Mouse (Mus musculus): ENCODE measurements around the gene Cops8.

Cops8 gene

GRCm38 (mm10) chr1:90603561-90603887 is 743 bp downstream of the Cops8 start:
- Histone ChIP-seq H3K36me3 (ENCODE audit: control insufficient read depth, insufficient read depth, low read length, poor library complexity, severe bottlenecking) (peaks cover 9% of the 10 kb centered on the region), H3K27me3 (ENCODE audit: control insufficient read depth, insufficient read depth, low read length, poor library complexity, severe bottlenecking) (no peaks in the 10 kb centered on the region)
- DNase-seq (ENCODE audit: low read depth, low spot score): no peak

DNA sequence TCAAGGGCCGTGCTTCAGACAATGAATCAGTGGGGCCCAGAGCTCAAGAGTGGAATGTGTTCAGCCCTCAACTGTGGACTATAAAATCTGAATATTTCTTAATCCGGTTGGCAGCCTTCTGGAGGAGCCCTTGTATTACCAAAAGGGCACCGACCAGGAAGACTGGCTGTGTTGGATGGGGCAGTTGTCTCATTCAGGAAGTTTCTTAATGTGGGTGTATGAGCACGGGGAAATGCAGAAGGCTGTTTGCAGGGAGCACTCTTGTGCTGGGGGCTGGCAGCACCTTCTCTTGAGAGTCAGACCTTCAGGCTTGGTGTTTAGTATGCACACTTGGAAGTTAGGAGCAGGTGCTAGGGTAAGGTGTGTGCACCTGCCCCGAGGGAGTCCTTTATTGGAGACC is 6.6 kb downstream of the Cops8 start:
- Histone ChIP-seq H3K27me3 (ENCODE audit: control insufficient read depth, insufficient read depth, low read length, poor library complexity, severe bottlenecking) (no peaks in the 10 kb centered on the region), H3K36me3 (ENCODE audit: control insufficient read depth, insufficient read depth, low read length, poor library complexity, severe bottlenecking) (peaks cover 20% of the 10 kb centered on the region)
- no peak for DNase-seq (ENCODE audit: low read depth, low spot score)

GRCm38 (mm10) chr1:90617258-90617657 is 14.5 kb downstream of the Cops8 start:
- no peak for DNase-seq (ENCODE audit: low read depth, low spot score)
- H3K27me3 ChIP-seq (ENCODE audit: control insufficient read depth, insufficient read depth, low read length, poor library complexity, severe bottlenecking): no peaks in the 10 kb centered on the region
- H3K36me3 ChIP-seq (ENCODE audit: control insufficient read depth, insufficient read depth, low read length, poor library complexity, severe bottlenecking): peaks cover 3% of the 10 kb centered on the region

DNA sequence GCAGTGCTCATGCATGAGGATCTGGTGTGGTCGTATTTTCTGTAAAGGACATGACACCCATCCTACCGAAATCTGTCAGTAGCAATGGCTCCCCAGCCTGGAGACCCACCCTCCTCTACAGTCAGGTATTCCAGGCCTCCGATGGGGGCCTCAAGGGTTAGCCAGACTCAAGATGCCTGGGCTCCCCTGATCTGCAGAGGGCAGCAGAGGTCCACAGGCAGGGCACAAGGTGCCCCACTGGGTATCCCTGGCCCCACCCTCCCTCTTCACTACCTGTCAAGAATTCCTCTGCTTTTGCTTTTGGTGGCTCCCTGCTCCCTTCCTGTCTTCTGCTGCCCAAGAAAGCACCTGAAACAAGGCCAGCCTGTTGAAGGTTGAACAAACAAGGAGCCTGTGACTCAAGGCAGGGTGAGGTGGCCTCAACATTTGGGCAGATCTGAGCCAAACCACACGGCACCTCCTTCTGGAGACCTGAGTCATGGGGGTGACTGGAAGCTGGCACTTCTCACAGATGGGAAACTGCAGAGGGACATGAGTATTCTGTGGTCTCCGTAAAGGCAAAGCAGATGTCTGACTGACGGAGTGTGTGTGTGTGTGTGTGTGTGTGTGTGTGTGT is 30.7 kb downstream of the Cops8 start:
- no peak for DNase-seq (ENCODE audit: low read depth, low spot score)
- Histone ChIP-seq H3K36me3 (ENCODE audit: control insufficient read depth, insufficient read depth, low read length, poor library complexity, severe bottlenecking) (no peaks in the 10 kb centered on the region), H3K27me3 (ENCODE audit: control insufficient read depth, insufficient read depth, low read length, poor library complexity, severe bottlenecking) (no peaks in the 10 kb centered on the region)

- Histone ChIP-seq H3K27me3 (ENCODE audit: control insufficient read depth, insufficient read depth, low read length, poor library complexity, severe bottlenecking) (no peaks in the 10 kb centered on the region), H3K36me3 (ENCODE audit: control insufficient read depth, insufficient read depth, low read length, poor library complexity, severe bottlenecking) (no peaks in the 10 kb centered on the region)
- no peak for DNase-seq (ENCODE audit: low read depth, low spot score)
These were observed 31.5 kb downstream of the Cops8 start for GRCm38 (mm10) chr1:90634205-90634745.

GRCm38 (mm10) chr1:90638335-90638734 is 35.6 kb downstream of the Cops8 start:
- no peak for DNase-seq (ENCODE audit: low read depth, low spot score)
- Histone ChIP-seq H3K36me3 (ENCODE audit: control insufficient read depth, insufficient read depth, low read length, poor library complexity, severe bottlenecking) (no peaks in the 10 kb centered on the region), H3K27me3 (ENCODE audit: control insufficient read depth, insufficient read depth, low read length, poor library complexity, severe bottlenecking) (no peaks in the 10 kb centered on the region)

DNA sequence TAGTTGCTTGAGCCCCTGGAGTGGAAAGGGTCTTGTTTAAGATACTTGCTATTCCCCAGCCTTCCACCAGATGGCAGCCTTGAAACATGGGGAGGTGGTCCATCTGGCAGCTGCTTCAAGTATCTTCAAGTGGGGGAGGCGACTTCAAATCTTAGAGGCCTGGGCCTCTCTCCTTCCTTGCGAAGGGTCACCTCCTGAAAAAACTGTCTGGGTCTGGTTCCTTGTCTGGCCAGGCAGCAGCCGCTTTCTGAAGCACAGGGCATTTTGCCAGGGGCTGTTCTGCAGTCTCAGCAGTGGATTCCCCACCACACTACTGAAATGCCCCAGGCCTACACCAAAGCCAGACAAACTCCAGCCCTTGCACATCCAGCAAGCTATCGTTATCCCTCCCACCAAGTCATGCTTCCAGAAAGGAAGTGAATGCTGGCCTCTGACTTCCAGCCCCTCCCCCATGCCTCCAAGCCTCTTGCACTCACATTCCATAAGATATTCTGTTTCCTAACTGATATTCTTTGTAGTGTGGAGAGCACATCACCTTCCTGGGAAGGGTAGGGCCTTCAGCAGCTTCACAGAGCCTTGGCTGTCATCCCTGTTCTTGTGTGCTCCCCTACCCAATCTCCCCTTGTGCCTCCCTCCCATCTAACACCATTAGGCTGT is 48.1 kb downstream of the Cops8 start:
- H3K36me3 ChIP-seq (ENCODE audit: control insufficient read depth, insufficient read depth, low read length, poor library complexity, severe bottlenecking): no peaks in the 10 kb centered on the region
- no peaks in the 10 kb centered on the region for H3K27me3 ChIP-seq (ENCODE audit: control insufficient read depth, insufficient read depth, low read length, poor library complexity, severe bottlenecking)
- peak; percentile 44 for DNase-seq (ENCODE audit: low read depth, low spot score)

- no peaks in the 10 kb centered on the region for H3K36me3 ChIP-seq (ENCODE audit: control insufficient read depth, insufficient read depth, low read length, poor library complexity, severe bottlenecking)
- H3K27me3 ChIP-seq (ENCODE audit: control insufficient read depth, insufficient read depth, low read length, poor library complexity, severe bottlenecking): no peaks in the 10 kb centered on the region
- DNase-seq (ENCODE audit: low read depth, low spot score): no peak
These were observed 49.0 kb downstream of the Cops8 start for GRCm38 (mm10) chr1:90651781-90652180.

GRCm38 (mm10) chr1:90652553-90652952 is 49.8 kb downstream of the Cops8 start:
- H3K36me3 ChIP-seq (ENCODE audit: control insufficient read depth, insufficient read depth, low read length, poor library complexity, severe bottlenecking): no peaks in the 10 kb centered on the region
- no peaks in the 10 kb centered on the region for H3K27me3 ChIP-seq (ENCODE audit: control insufficient read depth, insufficient read depth, low read length, poor library complexity, severe bottlenecking)
- DNase-seq (ENCODE audit: low read depth, low spot score): no peak

GRCm38 (mm10) chr1:90656492-90657245 is 53.9 kb downstream of the Cops8 start:
- H3K36me3 ChIP-seq (ENCODE audit: control insufficient read depth, insufficient read depth, low read length, poor library complexity, severe bottlenecking): no peaks in the 10 kb centered on the region
- no peak for DNase-seq (ENCODE audit: low read depth, low spot score)
- H3K27me3 ChIP-seq (ENCODE audit: control insufficient read depth, insufficient read depth, low read length, poor library complexity, severe bottlenecking): no peaks in the 10 kb centered on the region

- Histone ChIP-seq H3K36me3 (ENCODE audit: control insufficient read depth, insufficient read depth, low read length, poor library complexity, severe bottlenecking) (no peaks in the 10 kb centered on the region), H3K27me3 (ENCODE audit: control insufficient read depth, insufficient read depth, low read length, poor library complexity, severe bottlenecking) (no peaks in the 10 kb centered on the region)
- DNase-seq (ENCODE audit: low read depth, low spot score): no peak
These were observed 54.7 kb downstream of the Cops8 start for GRCm38 (mm10) chr1:90657292-90658050.

- no peaks in the 10 kb centered on the region for H3K27me3 ChIP-seq (ENCODE audit: control insufficient read depth, insufficient read depth, low read length, poor library complexity, severe bottlenecking)
- DNase-seq (ENCODE audit: low read depth, low spot score): no peak
These were observed 55.8 kb downstream of the Cops8 start for GRCm38 (mm10) chr1:90658581-90658980.

GRCm38 (mm10) chr1:90660150-90660549 is 57.4 kb downstream of the Cops8 start:
- Histone ChIP-seq H3K36me3 (ENCODE audit: control insufficient read depth, insufficient read depth, low read length, poor library complexity, severe bottlenecking) (no peaks in the 10 kb centered on the region), H3K27me3 (ENCODE audit: control insufficient read depth, insufficient read depth, low read length, poor library complexity, severe bottlenecking) (no peaks in the 10 kb centered on the region)
- DNase-seq (ENCODE audit: low read depth, low spot score): no peak

More at GRCm38 (mm10) chr1:90658581-90658980, 55.8 kb downstream of the Cops8 start:
- no peaks in the 10 kb centered on the region for H3K36me3 ChIP-seq (ENCODE audit: control insufficient read depth, insufficient read depth, low read length, poor library complexity, severe bottlenecking)

DNA sequence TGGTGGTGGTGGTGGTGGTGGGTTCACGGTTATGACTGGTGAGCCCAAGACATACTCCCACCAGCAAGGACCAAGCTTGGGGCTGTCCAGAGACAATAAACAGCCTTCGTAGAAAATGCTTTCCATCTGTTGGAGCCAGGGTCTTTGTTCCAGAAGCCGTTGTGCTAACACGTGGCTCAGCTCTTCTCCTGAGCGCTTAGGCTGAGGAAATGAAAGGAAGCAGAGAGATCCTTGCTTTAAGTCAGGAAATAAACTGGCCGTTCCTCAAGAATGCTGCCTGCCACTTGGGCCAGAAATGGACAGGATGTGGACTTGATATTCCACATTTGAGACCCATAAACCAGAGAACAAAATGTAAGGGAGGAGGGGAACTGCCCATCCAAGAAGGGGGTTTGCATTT is 59.7 kb downstream of the Cops8 start:
- DNase-seq (ENCODE audit: low read depth, low spot score): no peak
- Histone ChIP-seq H3K27me3 (ENCODE audit: control insufficient read depth, insufficient read depth, low read length, poor library complexity, severe bottlenecking) (no peaks in the 10 kb centered on the region), H3K36me3 (ENCODE audit: control insufficient read depth, insufficient read depth, low read length, poor library complexity, severe bottlenecking) (no peaks in the 10 kb centered on the region)

Measured in splenic B cell, adult 2 months (primary cell).